Mouse (Mus musculus): ENCODE results near the gene Serpinb1b.

The Serpinb1b gene

DNA sequence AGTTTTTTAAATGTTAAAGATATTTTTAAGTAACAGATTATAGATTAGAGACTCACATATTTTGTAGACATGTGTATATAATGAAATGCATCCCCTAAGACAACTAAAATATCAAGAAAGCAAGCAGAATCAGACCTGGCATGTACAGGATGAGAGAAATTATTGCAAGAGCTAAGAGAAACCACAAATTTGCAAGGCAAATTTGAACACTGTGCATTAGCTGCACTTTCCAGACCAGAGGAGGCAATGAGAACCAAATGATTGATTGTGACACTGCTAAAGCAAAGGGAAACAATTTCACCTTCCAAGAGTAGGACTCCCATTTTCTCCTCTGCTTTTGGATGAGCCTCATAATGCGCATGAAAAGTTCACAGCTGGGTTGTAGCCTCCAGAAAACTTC is 17.2 kb downstream of the Serpinb1b start:
- no peak for DNase-seq

DNA sequence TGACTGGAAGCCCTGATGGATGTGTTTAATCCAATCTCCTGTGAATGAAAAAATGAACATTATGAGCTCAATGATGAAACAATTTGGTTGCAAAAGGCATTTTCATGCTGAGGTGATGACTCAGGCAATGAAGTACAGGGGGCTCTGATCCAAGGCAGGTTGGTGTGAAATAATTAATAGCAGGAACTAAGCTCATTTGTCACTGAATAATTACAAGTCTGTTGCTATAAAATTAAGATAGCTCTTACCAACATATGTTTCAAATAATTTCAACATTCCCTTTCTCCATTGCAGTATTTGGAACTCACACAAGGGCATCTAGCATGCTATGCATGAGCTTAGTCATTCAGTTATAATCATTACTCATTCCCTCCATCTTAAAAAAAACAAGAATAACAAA is 27.3 kb downstream of the Serpinb1b start:
- no peak for DNase-seq

GRCm38 (mm10) chr13:33113054-33113453 is 34.7 kb downstream of the Serpinb1b start:
- no peak for DNase-seq

GRCm38 (mm10) chr13:33137717-33138116 is 59.3 kb downstream of the Serpinb1b start:
- no peak for DNase-seq

DNA sequence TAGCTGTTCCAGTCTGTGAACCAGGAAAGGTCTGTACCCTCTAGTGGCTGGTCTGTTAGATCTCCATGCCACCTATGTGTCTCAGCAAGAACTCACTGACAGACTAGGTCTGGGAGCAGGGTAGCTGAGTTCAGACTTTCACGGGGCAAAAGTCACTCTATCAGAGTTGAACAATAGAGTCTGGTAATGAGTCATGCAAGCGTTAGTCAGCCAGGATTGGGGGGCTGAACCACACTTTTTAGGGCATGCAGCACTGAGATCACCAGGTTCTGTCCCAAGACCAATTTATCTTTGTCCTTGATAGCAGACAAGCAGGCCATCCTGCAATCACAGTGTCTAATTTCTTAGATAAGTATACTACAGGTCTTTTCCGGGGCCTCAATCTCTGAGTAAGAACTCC is 63.1 kb downstream of the Serpinb1b start:
- no peak for DNase-seq
